Mouse (Mus musculus) megakaryocyte-erythroid progenitor cell, adult 5-6 weeks (primary cell): ENCODE results near the gene Kcnmb4. TPM values are rescaled to one million over a fixed set of nuclear protein-coding genes. Genes with fewer than 3 reads are reported as not detected.
A peak's percentile ranks its signal among the peaks of the same experiment; 100 is the strongest.

Experiments used
- ATAC-seq: replicated peaks from 2 replicates; pipeline ENCODE4 v1.8.0; 2016; ENCODE audit warnings: mild to moderate bottlenecking, inconsistent platforms; ENCODE audit not compliant: severe bottlenecking, poor library complexity, low FRiP score, low TSS enrichment
- total RNA-seq, 2 experiments: library from RNA; stranded (forward) in 1 of 2; stranded (reverse) in 1 of 2; fragments of 200-1000, 215-1000 nt in 1 of 2; fragments of >200 nt in 1 of 2; fragmentation: Nextera tagmentation in 1 of 2; gene quantifications; 2 replicates each; pipeline ENCODE4 v1.2.3; 2014 to 2017

The Kcnmb4 gene
- total RNA-seq, 2 experiments from 2014 or later = not detected

DNA sequence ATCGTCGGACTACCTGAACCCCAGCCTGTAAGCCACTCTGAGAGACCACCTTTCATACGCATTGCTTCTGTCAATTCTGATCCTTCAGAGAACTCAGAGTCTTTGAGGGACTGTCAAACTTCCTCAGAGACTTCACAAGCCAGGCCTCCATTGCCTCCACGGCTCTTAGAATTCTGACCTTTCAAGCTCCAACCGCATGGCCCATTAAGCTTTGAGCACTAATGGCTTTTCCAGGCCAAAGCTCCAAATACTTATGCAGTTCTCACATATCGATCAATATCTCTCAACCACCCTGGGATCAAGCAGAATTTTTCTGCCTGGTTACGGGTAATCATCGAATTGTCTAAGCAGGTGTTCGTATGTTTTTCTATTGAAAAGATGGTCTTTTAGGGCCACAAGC is 12.2 kb downstream of the Kcnmb4 start:
- no peak for ATAC-seq

DNA sequence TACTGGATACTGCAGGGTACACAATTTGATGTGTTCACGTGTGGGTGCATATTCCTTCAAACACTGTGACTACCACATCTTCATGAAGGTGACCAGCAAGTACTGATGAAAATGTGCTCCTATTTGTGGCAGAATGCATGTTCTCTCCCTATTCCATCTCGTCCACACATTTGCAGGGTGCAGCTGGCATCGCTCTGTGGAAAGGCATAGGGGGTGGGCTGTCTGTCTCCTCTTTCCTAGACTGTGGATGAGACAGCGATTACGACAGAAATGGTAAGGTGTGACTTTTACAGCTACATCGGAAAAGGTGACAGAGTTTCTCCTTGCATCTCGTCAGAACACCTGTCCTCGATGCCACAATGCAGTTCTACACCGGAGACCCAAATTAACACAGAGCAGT is 14.9 kb downstream of the Kcnmb4 start:
- ATAC-seq = no peak

DNA sequence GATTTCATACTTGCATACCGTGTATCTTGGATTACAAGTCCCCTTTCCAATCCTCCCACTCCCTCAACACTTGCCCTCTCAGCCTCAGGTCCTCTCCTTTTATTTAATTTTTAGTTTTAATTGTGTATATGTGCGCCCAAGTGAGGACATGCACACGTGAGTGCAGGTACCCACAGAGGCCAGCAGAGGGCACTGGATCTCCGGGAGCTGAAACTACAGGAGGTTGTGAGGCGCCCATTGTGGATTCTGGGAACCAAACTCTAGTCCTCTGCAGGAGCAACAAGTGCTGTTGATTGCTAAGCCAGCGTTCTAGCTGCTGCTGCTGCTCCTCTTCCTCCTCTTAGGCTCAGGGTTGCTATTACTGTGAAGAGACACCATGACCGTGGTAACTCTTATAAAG is 20.9 kb downstream of the Kcnmb4 start:
- ATAC-seq = no peak

DNA sequence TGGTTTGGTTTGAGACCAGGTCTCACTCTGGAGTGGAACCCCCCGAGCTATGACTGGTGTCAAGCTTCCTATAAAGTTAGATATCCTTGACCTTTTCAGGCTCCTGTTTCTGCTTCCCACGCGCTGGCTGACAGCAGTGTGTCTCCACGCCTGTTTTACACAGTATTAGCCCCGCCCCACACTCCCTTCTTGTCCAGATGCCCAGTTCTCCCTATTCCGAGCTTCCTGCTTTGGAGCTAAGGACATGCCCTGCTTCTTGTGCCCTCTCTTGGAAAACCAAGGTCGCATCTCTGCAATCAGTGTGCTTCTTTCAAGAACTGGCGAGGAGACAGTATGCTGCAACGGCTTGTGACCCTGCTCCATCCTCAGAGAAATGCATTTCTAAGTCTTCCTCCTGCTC is 23.1 kb downstream of the Kcnmb4 start:
- no peak for ATAC-seq

DNA sequence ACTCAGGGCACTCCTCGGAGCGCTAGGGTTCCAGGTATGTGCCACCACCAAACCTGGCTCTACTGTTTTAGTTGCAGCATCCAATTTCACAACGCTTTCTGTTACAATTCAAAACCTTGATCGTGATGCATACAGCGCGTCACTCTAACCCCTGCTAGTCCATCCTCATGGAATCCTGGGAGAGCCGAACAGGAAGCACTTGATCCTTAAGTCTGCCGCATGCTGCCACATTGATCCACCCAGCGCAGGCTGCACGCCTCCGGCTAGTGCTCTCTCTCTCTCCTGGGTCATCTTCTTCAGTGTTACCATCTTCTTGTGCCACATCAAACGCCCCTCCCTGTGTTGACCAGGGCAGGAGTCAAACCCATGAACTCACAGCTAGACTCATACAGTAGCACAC is 25.5 kb downstream of the Kcnmb4 start:
- no peak for ATAC-seq

DNA sequence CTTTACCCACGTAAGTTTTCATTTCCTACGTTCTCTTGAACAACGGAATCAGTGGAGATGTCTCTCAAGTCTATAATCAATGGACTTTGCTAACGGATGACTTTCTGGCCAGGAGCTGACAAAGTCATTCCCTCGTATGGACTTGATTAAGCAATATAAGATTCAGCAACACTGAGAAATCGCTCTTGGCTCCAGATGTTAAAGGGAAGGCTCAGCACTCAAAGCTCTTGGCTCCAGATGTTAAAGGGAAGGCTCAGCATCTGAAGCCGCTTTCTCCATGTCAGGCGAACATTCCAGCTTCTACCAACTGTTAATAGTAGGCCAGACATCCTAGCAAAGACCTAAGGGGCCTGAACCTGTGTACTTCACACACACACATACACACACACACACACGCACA is 26.5 kb downstream of the Kcnmb4 start:
- no peak for ATAC-seq

DNA sequence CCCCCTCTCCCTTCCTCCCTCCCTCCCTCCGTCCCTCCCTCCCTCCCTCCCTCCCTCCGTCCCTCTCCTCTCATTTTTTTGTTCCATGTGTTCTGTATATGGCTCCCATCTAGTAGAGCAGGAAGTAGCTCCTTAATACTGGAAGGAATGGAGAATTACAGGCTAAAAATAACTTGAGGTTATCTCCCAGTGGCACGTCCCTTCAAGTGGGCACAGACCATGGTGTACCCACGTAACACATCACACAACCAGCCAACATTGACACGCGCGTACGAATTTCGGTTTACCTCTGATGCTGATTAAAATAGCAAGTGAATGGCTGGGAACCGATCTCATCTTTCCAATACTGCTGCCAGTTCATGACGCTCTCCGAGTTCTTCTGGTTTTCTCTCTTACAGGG is 27.6 kb downstream of the Kcnmb4 start:
- no peak for ATAC-seq

DNA sequence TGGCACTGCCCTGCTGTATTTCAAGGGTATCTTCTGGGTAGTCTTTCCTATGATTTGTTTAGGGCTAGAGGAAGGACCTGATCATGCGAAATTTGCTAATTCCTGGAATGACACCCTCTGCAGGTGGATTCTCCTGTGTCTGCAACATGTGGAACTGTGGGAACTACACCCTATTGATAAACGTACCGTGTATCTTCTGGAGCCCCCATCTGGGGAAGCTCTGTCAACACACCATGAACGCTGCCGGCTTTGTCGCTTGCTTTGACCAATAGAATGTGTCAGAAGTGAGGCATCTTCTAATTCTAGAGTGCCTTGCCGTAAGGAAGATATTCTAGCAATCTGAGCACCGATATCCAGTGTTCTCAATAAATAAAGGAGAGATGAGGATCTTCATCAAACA is 28.9 kb downstream of the Kcnmb4 start:
- ATAC-seq = no peak

DNA sequence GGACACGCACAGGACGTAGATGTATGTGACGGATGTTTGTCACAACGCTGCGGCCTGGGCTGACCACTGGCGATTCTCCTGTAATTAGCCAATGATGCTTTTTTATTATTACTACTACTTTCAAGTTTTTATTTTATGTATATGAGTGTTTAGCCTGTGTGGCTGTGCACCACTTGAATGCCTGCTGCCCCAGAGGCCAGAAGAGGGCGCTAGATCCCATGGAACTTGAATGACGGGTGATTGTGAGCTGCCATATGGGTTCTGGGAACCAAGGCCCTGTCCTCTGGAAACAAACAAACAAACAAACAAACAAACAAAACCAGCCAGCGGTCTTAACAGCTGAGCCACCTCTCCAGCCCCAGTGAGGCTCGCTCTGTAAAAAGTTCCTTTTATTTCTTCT is 29.3 kb downstream of the Kcnmb4 start:
- ATAC-seq = no peak

DNA sequence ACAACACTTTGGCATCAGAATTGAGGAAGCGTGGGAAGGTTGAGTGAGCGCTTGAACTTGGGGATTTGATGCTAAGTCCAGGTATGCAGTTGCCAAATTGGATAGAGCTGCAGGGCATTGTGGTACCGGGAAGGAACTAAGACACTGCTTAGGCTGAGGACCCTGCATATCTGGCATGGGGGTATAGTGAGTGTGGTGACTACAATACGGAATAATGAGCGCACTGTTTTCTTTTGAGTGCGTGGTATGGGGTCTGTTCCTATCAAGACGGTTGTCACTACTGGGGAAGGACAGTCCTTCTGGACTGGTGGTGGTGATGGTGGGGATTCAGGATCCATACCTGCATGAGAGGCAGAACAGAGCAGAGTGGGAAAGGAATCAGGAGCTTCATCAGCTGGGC is 32.7 kb downstream of the Kcnmb4 start:
- no peak for ATAC-seq

DNA sequence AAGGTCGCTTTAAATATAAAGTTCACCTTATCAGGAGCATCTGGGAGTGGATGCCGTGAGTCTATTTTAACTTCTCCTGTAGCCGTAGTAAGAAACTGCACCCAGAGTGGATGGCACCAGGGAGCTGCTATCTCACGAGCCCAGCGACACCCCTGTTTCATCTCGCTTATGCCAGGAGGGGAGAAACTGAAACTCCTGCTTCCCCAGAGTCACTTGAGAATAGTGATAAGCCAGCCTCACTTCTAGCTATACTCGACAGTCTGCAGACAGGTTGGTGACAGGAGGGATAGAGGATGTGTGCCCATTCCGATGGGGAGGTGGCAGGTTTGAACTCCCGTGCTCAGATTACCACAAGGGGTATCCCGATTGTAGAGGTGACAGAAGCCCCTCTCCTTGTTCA is 33.6 kb downstream of the Kcnmb4 start:
- peak; percentile 55; the same call in 1 of the 2 replicates for ATAC-seq

DNA sequence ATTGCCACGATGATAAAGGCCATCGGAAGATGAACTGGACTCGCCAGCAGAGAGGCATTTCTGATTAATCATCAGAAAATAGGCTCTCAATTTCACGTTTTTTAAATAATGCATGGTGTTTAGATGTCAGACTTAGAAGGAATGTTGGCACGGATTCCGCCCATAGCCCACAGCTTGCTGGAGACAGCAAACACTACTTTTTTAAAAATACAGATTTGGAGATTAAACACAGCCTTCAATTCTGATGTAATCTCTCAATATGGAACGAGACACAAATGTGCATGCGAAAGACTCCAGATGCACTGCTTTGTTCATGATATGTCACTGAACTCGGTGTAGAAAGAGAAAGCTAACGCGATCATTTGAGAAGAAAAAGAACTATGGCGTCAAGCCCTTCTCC is 38.2 kb downstream of the Kcnmb4 start:
- ATAC-seq = no peak

DNA sequence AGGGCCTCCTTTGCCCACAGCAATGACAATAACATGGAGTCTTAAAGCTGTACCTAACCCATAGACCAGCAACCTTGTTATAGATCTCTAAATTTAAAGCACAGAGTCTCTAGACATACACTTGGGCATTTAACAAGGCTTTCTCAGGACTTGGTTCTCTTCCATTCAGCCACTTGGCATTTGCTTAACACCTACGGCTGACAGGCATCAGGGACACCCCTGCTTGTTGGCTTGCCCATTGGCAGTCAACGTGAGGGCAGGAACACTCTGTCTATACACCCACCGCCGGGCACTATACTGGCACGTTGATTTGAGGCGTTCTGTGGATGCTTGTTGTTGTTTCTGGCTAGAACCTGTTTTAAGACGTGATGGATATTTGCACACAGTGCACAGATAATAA is 41.3 kb downstream of the Kcnmb4 start:
- no peak for ATAC-seq

DNA sequence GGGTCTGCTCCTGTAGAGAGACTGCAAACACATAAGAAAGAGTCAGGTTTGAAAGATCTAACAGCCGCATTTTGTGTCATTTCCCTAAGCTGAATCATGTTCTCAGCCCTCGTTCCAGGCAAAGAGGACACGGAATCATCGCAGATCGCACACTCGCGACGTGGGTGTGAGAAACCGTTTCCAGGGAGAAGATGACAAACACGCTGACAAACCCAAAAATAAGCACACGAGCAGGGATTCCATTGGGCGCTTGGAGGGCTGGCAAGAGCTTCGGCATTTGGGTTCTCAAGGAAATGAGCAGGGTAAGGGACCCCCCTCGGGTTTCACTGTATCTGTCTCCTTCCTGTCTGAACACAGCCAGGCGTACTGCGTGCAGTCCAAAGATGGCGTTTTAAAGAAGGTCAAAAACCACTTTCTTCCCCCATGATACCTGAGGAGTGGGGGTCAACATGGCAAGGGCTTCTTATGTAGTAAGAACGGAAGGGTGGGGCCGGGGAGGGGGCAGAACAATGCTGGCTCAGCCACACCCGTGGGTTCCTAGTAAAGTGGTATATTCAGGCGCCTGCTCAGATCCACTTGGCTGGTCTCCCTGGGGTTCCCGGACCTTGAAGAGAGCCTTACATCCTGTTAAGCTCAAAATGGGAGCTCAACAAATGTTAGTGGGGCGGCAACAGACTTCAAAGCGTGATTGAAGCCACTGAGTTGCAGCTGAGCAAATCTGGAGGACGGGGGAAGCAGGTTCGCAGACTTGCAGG is 45.5 kb downstream of the Kcnmb4 start:
- no peak for ATAC-seq

DNA sequence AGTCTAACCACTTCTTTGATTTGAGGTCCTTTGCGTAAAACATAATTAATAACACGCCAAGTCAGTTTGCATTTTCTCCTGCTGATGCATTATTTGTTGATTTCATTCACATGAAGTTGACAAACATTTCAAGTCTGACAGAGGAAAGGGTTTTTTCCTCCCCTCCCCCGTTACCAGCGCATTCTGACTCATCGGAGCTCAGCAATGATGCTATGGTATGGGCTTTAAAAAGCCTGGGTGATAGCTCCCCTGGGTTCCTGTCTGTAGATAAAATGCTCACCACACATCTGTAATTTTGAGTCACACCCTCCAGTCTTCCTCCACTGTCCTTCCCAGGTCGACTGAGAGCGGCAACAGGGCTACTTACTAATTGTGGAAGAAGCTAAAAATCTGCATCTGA is 47.5 kb downstream of the Kcnmb4 start:
- no peak for ATAC-seq

DNA sequence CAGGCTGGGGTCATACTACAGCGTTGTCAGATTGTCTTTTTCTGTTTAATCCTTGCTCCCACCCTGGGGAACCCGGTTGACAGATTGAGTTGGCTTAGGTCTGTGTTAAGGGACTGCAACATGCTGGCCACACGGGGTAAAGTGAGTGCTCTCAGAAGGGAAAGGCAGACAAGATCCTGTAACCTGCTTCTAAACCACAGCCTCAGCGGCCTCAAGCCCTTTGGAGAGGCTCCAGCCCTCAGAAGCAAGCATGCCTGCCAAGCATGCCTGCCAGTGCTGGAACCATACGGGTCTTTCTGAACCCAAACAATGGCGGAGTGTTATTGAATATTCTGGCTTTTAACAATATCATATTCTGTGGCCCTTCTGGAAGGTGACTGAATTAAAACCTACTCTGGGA is 48.8 kb downstream of the Kcnmb4 start:
- ATAC-seq = no peak

DNA sequence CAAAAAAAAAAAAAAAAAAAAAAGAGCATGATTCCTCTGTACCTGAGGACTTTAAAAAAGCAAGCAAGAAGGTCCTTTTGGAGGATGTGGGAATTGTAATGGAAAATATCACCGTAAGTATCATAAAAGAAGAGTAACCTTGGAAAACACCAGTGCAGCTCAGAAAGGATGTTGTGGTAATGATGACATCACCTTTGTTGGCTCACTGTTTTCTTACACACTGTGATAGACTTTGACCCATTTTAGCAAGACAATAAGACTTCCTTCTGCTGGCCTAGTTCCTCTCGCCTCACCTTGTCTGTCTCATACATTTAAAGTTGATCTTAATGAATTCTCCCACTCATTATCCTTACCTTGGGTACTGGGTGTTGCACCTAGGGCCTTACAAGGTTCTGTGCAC is 51.1 kb downstream of the Kcnmb4 start:
- ATAC-seq = no peak

DNA sequence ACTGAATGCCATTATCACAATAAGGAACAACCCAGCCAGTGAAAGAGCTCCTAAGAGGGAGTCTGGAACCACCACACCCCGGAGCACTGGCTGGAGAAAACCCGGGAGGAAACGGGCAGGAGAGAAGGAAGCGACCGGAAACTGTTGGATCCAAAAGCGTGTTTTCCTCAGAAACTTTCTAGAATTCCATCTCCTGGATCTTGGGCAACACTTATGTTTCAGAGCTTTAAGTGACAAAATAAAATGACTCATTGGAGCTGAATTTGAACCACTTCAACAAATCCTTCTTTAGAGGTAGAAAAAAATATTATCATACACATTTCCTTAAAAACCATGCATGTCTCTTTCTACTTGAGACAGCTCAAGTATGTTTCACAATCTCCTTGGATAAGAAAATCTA is 52.7 kb downstream of the Kcnmb4 start:
- no peak for ATAC-seq

DNA sequence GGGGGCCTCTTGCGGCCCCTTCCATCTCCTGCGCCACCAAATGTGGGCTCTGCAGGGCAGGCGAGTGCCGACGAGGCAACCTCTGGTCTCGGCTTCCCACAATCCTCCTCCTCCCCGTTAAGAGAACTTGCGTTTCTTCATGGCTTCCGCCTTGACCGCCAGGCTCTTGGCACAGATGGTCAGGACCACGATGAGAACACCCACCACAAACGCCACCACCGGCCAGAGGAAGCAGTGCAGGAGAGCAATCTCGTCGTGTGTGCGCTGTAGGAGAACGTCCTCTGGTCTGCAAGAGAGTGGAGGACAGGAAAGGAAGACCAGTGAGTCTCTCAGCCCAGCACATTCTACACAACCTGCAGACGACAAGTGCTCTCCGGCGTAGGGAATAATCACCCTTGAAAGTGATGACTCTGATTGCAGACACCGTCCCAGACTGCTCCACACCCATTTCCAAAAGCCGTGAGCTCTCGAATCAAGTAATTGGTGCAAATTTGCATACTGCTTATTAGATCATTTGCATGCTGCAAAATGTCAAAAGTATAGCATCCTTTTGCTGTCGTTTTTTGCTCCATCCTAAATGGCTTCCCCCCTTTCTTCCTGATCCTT is 55.5 kb downstream of the Kcnmb4 start:
- no peak for ATAC-seq

DNA sequence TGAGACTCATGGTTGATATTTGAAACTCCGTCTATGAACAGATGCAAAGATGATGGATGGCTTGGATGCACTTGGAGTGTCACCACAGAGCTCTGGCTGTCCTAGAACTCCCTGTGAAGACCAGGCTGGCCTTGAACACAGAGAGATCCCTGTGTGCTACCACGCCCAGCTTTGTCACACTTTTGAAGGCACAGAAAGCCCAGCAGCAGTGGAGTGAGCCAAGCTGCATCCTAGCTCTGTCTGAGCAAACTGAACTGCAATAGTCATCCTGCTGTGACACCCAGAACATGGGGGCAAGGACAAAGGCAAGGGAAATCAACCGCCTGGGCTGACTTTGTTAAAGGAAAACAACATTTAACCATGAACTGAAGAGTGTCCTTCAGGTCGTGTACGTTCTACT is 57.0 kb downstream of the Kcnmb4 start:
- no peak for ATAC-seq

DNA sequence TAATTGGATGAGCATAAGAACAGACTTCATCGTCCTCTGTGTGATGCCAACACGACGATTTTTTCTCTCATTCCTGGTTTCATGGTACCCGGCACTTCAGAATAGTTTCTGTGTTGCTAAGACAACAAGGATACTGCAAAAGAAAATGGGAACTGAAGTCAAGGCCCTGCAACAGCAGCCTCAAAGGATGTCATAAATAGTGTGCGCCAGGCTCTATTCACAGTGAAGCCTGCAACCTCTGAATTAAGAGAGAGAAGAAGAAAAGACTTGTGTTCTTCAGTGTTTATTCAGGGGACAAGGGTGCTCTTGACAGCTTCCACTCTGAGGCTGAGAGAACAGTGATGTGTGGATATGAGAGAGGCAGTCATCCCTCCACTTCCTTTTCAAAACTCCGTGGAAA is 57.5 kb downstream of the Kcnmb4 start:
- no peak for ATAC-seq

DNA sequence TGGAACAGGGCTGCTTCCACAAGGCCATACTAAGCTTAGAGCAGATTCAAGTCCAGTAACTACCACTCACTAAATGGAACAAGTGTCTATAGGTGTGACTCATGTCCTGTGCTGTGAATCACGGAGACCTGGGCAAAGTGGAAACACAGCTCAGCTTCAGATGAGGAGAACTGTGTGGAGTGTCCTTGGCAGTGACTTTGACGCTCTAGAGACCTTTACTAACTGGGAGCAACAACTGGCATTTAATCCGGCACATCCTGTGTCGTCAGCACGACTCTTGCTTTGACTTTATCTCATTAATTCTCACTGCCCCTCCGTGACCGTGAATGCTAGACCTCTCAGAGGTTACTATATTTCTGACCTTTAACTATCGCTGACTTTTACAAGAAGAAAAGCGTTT is 62.9 kb downstream of the Kcnmb4 start:
- no peak for ATAC-seq
